Comparison of ENCODE assay signal across 8 mouse cellular contexts in the genomic region with DNA sequence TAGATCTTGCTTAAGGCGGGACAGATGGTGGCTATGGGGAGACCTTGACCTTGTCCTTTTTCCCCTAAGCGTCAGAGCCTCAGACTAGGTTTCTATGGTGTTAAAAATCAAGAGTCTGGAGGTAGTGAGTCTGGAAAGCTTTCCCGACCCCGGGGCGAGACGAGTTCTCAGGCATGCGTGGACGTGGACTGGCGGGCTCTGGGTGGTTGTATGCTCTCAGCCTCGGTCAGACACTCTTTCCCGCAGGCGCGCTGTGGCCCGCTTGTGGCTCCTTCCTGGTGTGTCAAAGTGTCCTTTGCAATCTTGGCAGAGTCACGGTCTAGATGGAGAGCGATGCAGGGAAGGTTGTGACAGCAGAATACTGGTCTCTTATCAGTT. TPM values are rescaled to one million over a fixed set of nuclear protein-coding genes. Genes with fewer than 3 reads are reported as not detected.
DNase-seq lines count a peak whose midpoint lies in the region; ATAC-seq and TF ChIP-seq lines count a peak whose summit lies in the region.

No protein-coding gene starts in this region.

- peaks cover 44% of the 10 kb centered on the region for H3K27me3 ChIP-seq in embryonic facial prominence, embryonic 11.5 days (ENCODE audit: control insufficient read depth, insufficient read depth, low read length)
- H3K27me3 ChIP-seq in limb, embryonic 11.5 days (ENCODE audit: control insufficient read depth, insufficient read depth, low read length), result peaks cover 54% of the 10 kb centered on the region

- no peak for ATAC-seq in cerebellum, adult (ENCODE audit: insufficient number of reproducible peaks, low FRiP score, low TSS enrichment)
- ATAC-seq in embryonic facial prominence, embryonic 11.5 days (replicated peaks; ENCODE audit: insufficient number of reproducible peaks, low FRiP score, low TSS enrichment, low read depth), result no peak
- ATAC-seq in limb, embryonic 11.5 days (ENCODE audit: insufficient number of reproducible peaks, low FRiP score, low TSS enrichment, low read depth), result no peak

- H3K9ac ChIP-seq in embryonic facial prominence, embryonic 11.5 days (replicated peaks; ENCODE audit: low read length), result no peak overlapping the region; the same call in 1 of the 2 replicates
- no peak overlapping the region for H3K9ac ChIP-seq in limb, embryonic 11.5 days (ENCODE audit: low read length)

- no peak for TF ChIP-seq CTCF in lung, adult 2 months (IDR thresholded peaks at IDR 0.05; ENCODE audit: insufficient read depth, low read length)

- peaks cover 2% of the 10 kb centered on the region for H3K4me1 ChIP-seq in embryonic facial prominence, embryonic 11.5 days (ENCODE audit: control insufficient read depth, insufficient read depth, low read length)
- H3K4me1 ChIP-seq in limb, embryonic 11.5 days (ENCODE audit: control insufficient read depth, insufficient read depth, low read length), result peaks cover 23% of the 10 kb centered on the region
- peaks cover 6% of the 10 kb centered on the region; the same call in 1 of the 2 replicates for H3K4me1 ChIP-seq in lung, adult 2 months (ENCODE audit: control insufficient read depth, insufficient read depth, low read length)

- DNase-seq in cerebellum, adult 11-12 months, result peak; percentile 16
- no peak for DNase-seq in embryonic facial prominence, embryonic 11.5 days (ENCODE audit: low spot score)
- DNase-seq in heart, postnatal 4 days, result peak; percentile 44
- peak; percentile 52 for DNase-seq in limb, embryonic 11.5 days (ENCODE audit: low spot score)
- peak; percentile 38 for DNase-seq in retina, postnatal 1 day
- no peak for DNase-seq in lung, adult 2 months
- DNase-seq in testis, postnatal 10 days (ENCODE audit: low spot score), result no peak

- no peaks in the 10 kb centered on the region for H3K9me3 ChIP-seq in embryonic facial prominence, embryonic 11.5 days (replicated peaks; ENCODE audit: control insufficient read depth, low read length)
- H3K9me3 ChIP-seq in limb, embryonic 11.5 days (ENCODE audit: control insufficient read depth, low read length), result no peaks in the 10 kb centered on the region

- peak overlapping the region; percentile 40; the same call in 1 of the 2 replicates for H3K4me3 ChIP-seq in embryonic facial prominence, embryonic 11.5 days (ENCODE audit: low read depth, low read length)
- peak overlapping the region; percentile 38; the same call in 1 of the 2 replicates for H3K4me3 ChIP-seq in limb, embryonic 11.5 days (ENCODE audit: low read depth, low read length)
- H3K4me3 ChIP-seq in lung, adult 2 months (replicated peaks; ENCODE audit: extremely low read depth, low read depth, low read length), result no peak overlapping the region

- under 1% methylated on average over 16 of the region's 16 CpGs for WGBS in embryonic facial prominence, embryonic 11.5 days
- 3% methylated on average over 16 of the region's 16 CpGs for WGBS in limb, embryonic 11.5 days
- WGBS in lung, adult 2 months, result 6% methylated on average over 16 of the region's 16 CpGs

- H3K27ac ChIP-seq in embryonic facial prominence, embryonic 11.5 days (replicated peaks; ENCODE audit: low read depth, low read length), result no peak overlapping the region
- H3K27ac ChIP-seq in limb, embryonic 11.5 days (replicated peaks; ENCODE audit: low read depth, low read length), result no peak overlapping the region

- no peak for TF ChIP-seq POLR2A in lung, adult 2 months (IDR thresholded peaks at IDR 0.05; ENCODE audit: borderline replicate concordance, extremely low read depth, low read depth, low read length)

- H3K36me3 ChIP-seq in embryonic facial prominence, embryonic 11.5 days (replicated peaks; ENCODE audit: control insufficient read depth, insufficient read depth, low read depth, low read length), result no peaks in the 10 kb centered on the region
- H3K36me3 ChIP-seq in limb, embryonic 11.5 days (ENCODE audit: control insufficient read depth, insufficient read depth, low read length), result no peaks in the 10 kb centered on the region

- H3K4me2 ChIP-seq in embryonic facial prominence, embryonic 11.5 days (ENCODE audit: low read depth, low read length), result peak overlapping the region; percentile 89
- peak overlapping the region; percentile 85 for H3K4me2 ChIP-seq in limb, embryonic 11.5 days (ENCODE audit: low read depth, severe bottlenecking)

RNA-seq across cellular contexts. Expression of a gene that starts 1.3 kb away (rescaled TPM):
- 1.5 and 2.2 TPM in 2 replicates for polyA plus RNA-seq in embryonic facial prominence, embryonic 11.5 days (2014; fragmentation: Nextera tagmentation; extraction: Ambion mirVana)
- 10 to 100 TPM; 37.9 to 50.1 TPM for total RNA-seq in heart, postnatal 4 days (2021)
- 1.2 and 1.5 TPM in 2 replicates for polyA plus RNA-seq in limb, embryonic 11.5 days (2014; fragmentation: Nextera tagmentation; extraction: Ambion mirVana)
- 0.69 and 1.3 TPM in 2 replicates for polyA plus RNA-seq in lung, adult 2 months (2012; rRNA removed)

Comparison
In these comparisons a context has a peak if more than half of its experiments do, and no peak if none do; other contexts are left out.
1. DNase-seq: peak in cerebellum, adult 11-12 months (single experiment), heart, postnatal 4 days (single experiment), limb, embryonic 11.5 days (single experiment) and retina, postnatal 1 day (single experiment); none in embryonic facial prominence, embryonic 11.5 days (single experiment), lung, adult 2 months (single experiment) and testis, postnatal 10 days (single experiment).